Mouse (Mus musculus): Measurements from ENCODE around the gene Nudt5. TPM values are rescaled to one million over a fixed set of nuclear protein-coding genes. Genes with fewer than 3 reads are reported as not detected.

Nudt5 gene
- polyA plus RNA-seq, 1 experiment from 2014 or later: 61.0 TPM

GRCm38 (mm10) chr2:5889412-5889811 lies 44.6 kb downstream of the Nudt5 start:
- ATAC-seq (ENCODE audit: low FRiP score): no peak
- Histone ChIP-seq H3K36me3 (peaks cover 48% of the 10 kb centered on the region), H3K4me1 (peaks cover 8% of the 10 kb centered on the region), H3K9me3 (replicated peaks) (no peaks in the 10 kb centered on the region), H3K4me2 (replicated peaks) (no peak overlapping the region), H3K4me3 (no peak overlapping the region), H3K27ac (no peak overlapping the region), H3K9ac (no peak overlapping the region), H3K27me3 (no peaks in the 10 kb centered on the region)
- 76% methylated on average over 2 of the region's 2 CpGs for WGBS

- Histone ChIP-seq H3K9me3 (replicated peaks) (no peaks in the 10 kb centered on the region), H3K36me3 (peaks cover 27% of the 10 kb centered on the region), H3K27me3 (no peaks in the 10 kb centered on the region), H3K4me3 (peak overlapping the region; percentile 70), H3K4me2 (replicated peaks) (peak overlapping the region; percentile 61), H3K27ac (no peak overlapping the region), H3K9ac (peak overlapping the region; percentile 90), H3K4me1 (peaks cover 9% of the 10 kb centered on the region)
- no peak for ATAC-seq (ENCODE audit: low FRiP score)
- 49% methylated on average over 11 of the region's 11 CpGs for WGBS
Measured at GRCm38 (mm10) chr2:5894296-5894695, 49.5 kb downstream of the Nudt5 start.

- Histone ChIP-seq H3K27ac (peak within 1 kb of the TSS; percentile 77), H3K4me2 (replicated peaks) (peak within 1 kb of the TSS; percentile 61), H3K36me3 (peaks cover 27% of the 10 kb centered on the region), H3K9me3 (replicated peaks) (no peaks in the 10 kb centered on the region), H3K9ac (peak within 1 kb of the TSS; percentile 90), H3K4me3 (peak within 1 kb of the TSS; percentile 70), H3K27me3 (no peaks in the 10 kb centered on the region), H3K4me1 (peaks cover 9% of the 10 kb centered on the region)
- WGBS: under 1% methylated on average over 62 of the region's 62 CpGs
- ATAC-seq (ENCODE audit: low FRiP score): peak; percentile 100
Measured at GRCm38 (mm10) chr2:5894843-5895570, 50.2 kb downstream of the Nudt5 start, which contains the start of gene Sec61a2. Gene Sec61a2 (minus strand): TSS chr2:5895432.

- H3K36me3 ChIP-seq: peaks cover 19% of the 10 kb centered on the region
- no peak overlapping the region for H3K9ac ChIP-seq
- WGBS: 71% methylated on average over 5 of the region's 5 CpGs
- H3K27ac ChIP-seq: no peak overlapping the region
- H3K9me3 ChIP-seq (replicated peaks): no peaks in the 10 kb centered on the region
- ATAC-seq (ENCODE audit: low FRiP score): no peak
- H3K4me1 ChIP-seq: no peaks in the 10 kb centered on the region
- no peaks in the 10 kb centered on the region for H3K27me3 ChIP-seq
- no peak overlapping the region for H3K4me3 ChIP-seq
- no peak overlapping the region for H3K4me2 ChIP-seq (replicated peaks)
Measured at GRCm38 (mm10) chr2:5900145-5900544, 55.3 kb downstream of the Nudt5 start.

GRCm38 (mm10) chr2:5906092-5906491 lies 61.3 kb downstream of the Nudt5 start:
- H3K9me3 ChIP-seq (replicated peaks): no peaks in the 10 kb centered on the region
- no peaks in the 10 kb centered on the region for H3K4me1 ChIP-seq
- 47% methylated on average over 5 of the region's 5 CpGs for WGBS
- ATAC-seq (ENCODE audit: low FRiP score): no peak
- H3K4me3 ChIP-seq: no peak overlapping the region
- H3K27me3 ChIP-seq: no peaks in the 10 kb centered on the region
- no peak overlapping the region for H3K27ac ChIP-seq
- H3K36me3 ChIP-seq: 0 out of 2 replicates have a peak, but pooled peaks cover 10% of the 10 kb centered on the region
- no peak overlapping the region for H3K9ac ChIP-seq
- H3K4me2 ChIP-seq (replicated peaks): no peak overlapping the region

- Histone ChIP-seq H3K4me1 (no peaks in the 10 kb centered on the region), H3K27ac (no peak overlapping the region), H3K36me3 (0 out of 2 replicates have a peak, but pooled peaks cover 10% of the 10 kb centered on the region), H3K9me3 (replicated peaks) (no peaks in the 10 kb centered on the region), H3K4me3 (no peak overlapping the region), H3K9ac (no peak overlapping the region), H3K27me3 (no peaks in the 10 kb centered on the region), H3K4me2 (replicated peaks) (no peak overlapping the region)
- WGBS: 48% methylated on average over 3 of the region's 3 CpGs
- no peak for ATAC-seq (ENCODE audit: low FRiP score)
Measured at GRCm38 (mm10) chr2:5906625-5907024, 61.8 kb downstream of the Nudt5 start.

DNA sequence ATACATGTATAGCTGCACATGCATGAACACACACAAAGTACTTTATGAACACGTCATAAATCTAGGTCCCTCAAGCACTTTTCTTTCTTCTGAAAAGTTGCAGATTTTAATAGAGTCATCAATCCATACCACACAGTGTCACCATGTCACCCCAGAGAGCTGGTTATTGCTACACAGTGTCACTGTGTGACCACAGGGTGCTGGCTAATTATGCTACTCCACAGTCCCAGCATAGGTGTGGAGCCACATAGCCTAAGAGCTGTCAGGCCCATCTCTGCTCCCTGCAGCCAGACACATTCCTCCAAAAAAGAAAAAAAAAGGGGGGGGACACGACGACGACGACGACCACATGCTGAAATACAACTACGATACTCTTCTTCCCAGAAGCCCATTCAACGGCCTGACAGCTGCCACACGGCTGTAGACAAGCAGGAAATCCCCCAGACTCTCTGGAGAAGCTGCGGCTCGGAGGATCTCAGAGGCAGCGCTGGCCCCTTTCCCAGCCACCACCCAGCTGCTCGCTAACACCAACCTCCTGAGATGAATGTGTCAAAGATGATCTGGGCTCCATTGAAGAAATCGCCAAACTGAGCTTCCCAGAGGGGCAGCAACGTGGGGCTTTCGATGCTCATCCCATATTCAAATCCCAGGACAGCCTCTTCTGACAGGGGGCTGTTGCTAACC lies 66.6 kb downstream of the Nudt5 start:
- no peak overlapping the region for H3K4me2 ChIP-seq (replicated peaks)
- no peaks in the 10 kb centered on the region for H3K9me3 ChIP-seq (replicated peaks)
- no peak overlapping the region for H3K9ac ChIP-seq
- no peaks in the 10 kb centered on the region for H3K4me1 ChIP-seq
- WGBS: 66% methylated on average over 16 of the region's 16 CpGs
- no peak for ATAC-seq (ENCODE audit: low FRiP score)
- H3K27ac ChIP-seq: no peak overlapping the region
- H3K36me3 ChIP-seq: no peaks in the 10 kb centered on the region; the same call in 1 of the 2 replicates
- H3K4me3 ChIP-seq: no peak overlapping the region
- no peaks in the 10 kb centered on the region for H3K27me3 ChIP-seq

Other genes with a start within 250 kb of the Nudt5 start
- gene Camk1d, start 130.5 kb upstream of the Nudt5 start, polyA plus RNA-seq (2016; fragmentation: Nextera tagmentation; extraction: Ambion mirVana): 3.3 and 4.1 TPM in 2 replicates
- gene Cdc123, start 145 bp downstream of the Nudt5 start, polyA plus RNA-seq (2016; fragmentation: Nextera tagmentation; extraction: Ambion mirVana): 299 and 352 TPM in 2 replicates
- gene Gm13199, start 17.9 kb downstream of the Nudt5 start, polyA plus RNA-seq (2016; fragmentation: Nextera tagmentation; extraction: Ambion mirVana): 1.9 and 3.4 TPM in 2 replicates
- gene Sec61a2, start 50.4 kb downstream of the Nudt5 start, polyA plus RNA-seq (2016; fragmentation: Nextera tagmentation; extraction: Ambion mirVana): 89.2 and 91.2 TPM in 2 replicates
- 5.3 and 5.6 TPM in 2 replicates for gene Dhtkd1, start 97.8 kb downstream of the Nudt5 start, polyA plus RNA-seq (2016; fragmentation: Nextera tagmentation; extraction: Ambion mirVana)
- gene Upf2, start 106.5 kb downstream of the Nudt5 start, polyA plus RNA-seq (2016; fragmentation: Nextera tagmentation; extraction: Ambion mirVana): 12.9 and 14.9 TPM in 2 replicates

Measured in hindbrain, embryonic 12.5 days (tissue).